Mouse (Mus musculus) kidney, embryonic 14.5 days (tissue): ENCODE data around the gene Mdfic. TPM values are rescaled to one million over a fixed set of nuclear protein-coding genes. Genes with fewer than 3 reads are reported as not detected.

ENCODE experiments used
- ATAC-seq: fragments of 200-750 bp; cut with Nextera tagmentation; 2 replicates; pipeline ENCODE4 v1.8.0; 2017; ENCODE audit warnings: moderate number of reproducible peaks, mild to moderate bottlenecking, moderate TSS enrichment, moderate library complexity; ENCODE audit not compliant: low FRiP score, low TSS enrichment
- H3K27ac ChIP-seq: fragments of 300-500 bp; sonication (generic); 2 replicates; pipeline ENCODE4 v1.5.1; 2014; ENCODE audit warnings: low read depth, mild to moderate bottlenecking, low read length, moderate library complexity, mixed read lengths
- H3K27me3 ChIP-seq: fragments of 300-500 bp; sonication (generic); 2 replicates; pipeline ENCODE4 v1.6.1; 2014; ENCODE audit warnings: mild to moderate bottlenecking, low read length; ENCODE audit not compliant: control insufficient read depth, insufficient read depth
- H3K36me3 ChIP-seq: fragments of 300-500 bp; sonication (generic); 2 replicates; pipeline ENCODE4 v1.6.1; 2014; ENCODE audit warnings: low read length, mixed read lengths; ENCODE audit not compliant: control insufficient read depth, insufficient read depth
- H3K4me1 ChIP-seq: fragments of 300-500 bp; sonication (generic); 2 replicates; pipeline ENCODE4 v1.6.1; 2014; ENCODE audit warnings: low read length, mixed read lengths; ENCODE audit not compliant: control insufficient read depth, insufficient read depth
- H3K4me2 ChIP-seq: fragments of 300-500 bp; sonication (generic); replicated peaks from 2 replicates; pipeline ENCODE4 v1.6.1; 2014; ENCODE audit warnings: low read depth, mild to moderate bottlenecking, low read length
- H3K4me3 ChIP-seq: fragments of 300-500 bp; sonication (generic); 2 replicates; pipeline ENCODE4 v1.5.1; 2014; ENCODE audit warnings: mild to moderate bottlenecking, low read length
- H3K9ac ChIP-seq: fragments of 300-500 bp; sonication (generic); 2 replicates; pipeline ENCODE4 v1.6.1; 2014; ENCODE audit warnings: low read depth, mild to moderate bottlenecking, low read length, moderate library complexity
- H3K9me3 ChIP-seq: fragments of 300-500 bp; sonication (generic); 2 replicates; pipeline ENCODE4 v1.6.1; 2016; ENCODE audit warnings: low read length; ENCODE audit not compliant: control insufficient read depth
- WGBS: fragments of 180-500 bp; shearing (Covaris S2); extraction: QIAGEN DNeasy Blood & Tissue Kit; methylation state at CpG from one replicate; pipeline ENCODE4 v1.1.7; 2014; 5-methylcytosine and 5-hydroxymethylcytosine counted together
- polyA plus RNA-seq: library from polyadenylated mRNA; unstranded; fragments of >200 nt; fragmentation: Nextera tagmentation; extraction: Ambion mirVana; gene quantifications from 2 replicates; pipeline ENCODE4 v1.2.1, GENCODE M21; 2014

Mdfic gene
- polyA plus RNA-seq, 1 experiment from 2014 or later = 7.2 TPM

DNA sequence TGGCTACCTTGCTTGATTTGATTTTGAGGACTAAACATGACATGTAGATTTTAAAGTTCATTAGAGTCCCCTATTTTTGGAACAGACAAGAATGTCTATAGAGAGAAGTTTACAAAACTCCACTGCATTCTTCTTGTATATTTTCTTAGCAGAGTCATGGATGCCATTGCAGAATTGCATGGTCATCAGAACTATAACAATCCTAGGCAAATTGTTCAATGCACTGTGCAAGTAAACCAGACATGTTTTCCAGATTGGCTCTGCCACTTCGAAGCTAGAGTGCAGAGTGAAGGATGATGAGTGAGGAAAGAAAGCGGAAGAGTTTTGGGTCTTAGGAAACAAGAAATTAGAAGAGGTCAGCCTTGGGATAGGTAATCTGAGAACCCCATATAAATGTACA lies 120.0 kb downstream of the Mdfic start:
- H3K36me3 ChIP-seq = no peaks in the 10 kb centered on the region
- no peak for ATAC-seq
- no peaks in the 10 kb centered on the region for H3K4me1 ChIP-seq
- no peaks in the 10 kb centered on the region for H3K27me3 ChIP-seq
- H3K9me3 ChIP-seq = no peaks in the 10 kb centered on the region
- H3K27ac ChIP-seq = no peak overlapping the region
- 87% methylated on average over 2 of the region's 2 CpGs for WGBS
- no peak overlapping the region for H3K4me3 ChIP-seq
- no peak overlapping the region for H3K9ac ChIP-seq
- H3K4me2 ChIP-seq = no peak overlapping the region

DNA sequence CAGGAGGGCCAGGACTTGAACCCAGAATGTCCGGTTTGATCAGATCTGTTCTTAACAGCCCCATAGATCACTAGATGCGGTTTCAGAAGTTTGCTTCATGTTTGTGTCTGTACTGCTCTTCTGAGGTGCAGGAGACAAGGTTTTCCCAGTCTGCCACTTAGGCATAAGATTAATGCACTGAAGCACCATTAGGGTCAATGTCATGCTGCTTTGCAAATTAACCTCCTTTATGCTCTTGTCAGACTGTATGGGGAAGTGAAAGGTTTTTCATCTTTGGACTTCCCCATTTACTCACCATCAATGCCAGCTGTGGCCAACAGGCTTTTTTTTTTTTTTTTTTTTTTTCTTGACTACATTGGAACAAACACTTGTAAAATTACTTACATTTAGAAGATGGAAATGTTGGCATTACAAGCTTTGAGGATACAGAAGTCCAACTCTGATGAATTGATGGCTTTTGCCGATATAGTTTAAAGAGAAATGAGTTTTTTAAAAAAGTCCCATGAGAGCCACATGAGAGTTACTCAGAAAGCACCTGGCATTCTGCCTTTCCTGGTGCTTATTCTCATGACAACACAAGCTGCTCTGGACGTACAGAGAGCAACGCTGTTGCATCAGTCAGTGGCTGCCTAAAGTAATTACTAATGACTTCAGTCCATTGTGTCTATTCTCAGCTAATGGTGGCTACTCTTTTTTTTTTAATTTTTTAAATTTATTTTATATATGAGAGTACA lies 121.2 kb downstream of the Mdfic start:
- H3K4me3 ChIP-seq = no peak overlapping the region
- H3K9ac ChIP-seq = no peak overlapping the region
- H3K27ac ChIP-seq = no peak overlapping the region
- no peak for ATAC-seq
- H3K36me3 ChIP-seq = no peaks in the 10 kb centered on the region
- no peaks in the 10 kb centered on the region for H3K27me3 ChIP-seq
- WGBS = 80% methylated on average over 5 of the region's 5 CpGs
- H3K9me3 ChIP-seq = no peaks in the 10 kb centered on the region
- H3K4me2 ChIP-seq = no peak overlapping the region
- H3K4me1 ChIP-seq = no peaks in the 10 kb centered on the region

- Histone ChIP-seq H3K27ac (no peak overlapping the region), H3K36me3 (no peaks in the 10 kb centered on the region), H3K9me3 (no peaks in the 10 kb centered on the region), H3K4me2 (no peak overlapping the region), H3K4me3 (no peak overlapping the region), H3K9ac (no peak overlapping the region), H3K27me3 (no peaks in the 10 kb centered on the region), H3K4me1 (no peaks in the 10 kb centered on the region)
- WGBS = 96% methylated on average over 3 of the region's 3 CpGs
- ATAC-seq = no peak
Measured at GRCm38 (mm10) chr6:15843295-15843694, 122.8 kb downstream of the Mdfic start.

DNA sequence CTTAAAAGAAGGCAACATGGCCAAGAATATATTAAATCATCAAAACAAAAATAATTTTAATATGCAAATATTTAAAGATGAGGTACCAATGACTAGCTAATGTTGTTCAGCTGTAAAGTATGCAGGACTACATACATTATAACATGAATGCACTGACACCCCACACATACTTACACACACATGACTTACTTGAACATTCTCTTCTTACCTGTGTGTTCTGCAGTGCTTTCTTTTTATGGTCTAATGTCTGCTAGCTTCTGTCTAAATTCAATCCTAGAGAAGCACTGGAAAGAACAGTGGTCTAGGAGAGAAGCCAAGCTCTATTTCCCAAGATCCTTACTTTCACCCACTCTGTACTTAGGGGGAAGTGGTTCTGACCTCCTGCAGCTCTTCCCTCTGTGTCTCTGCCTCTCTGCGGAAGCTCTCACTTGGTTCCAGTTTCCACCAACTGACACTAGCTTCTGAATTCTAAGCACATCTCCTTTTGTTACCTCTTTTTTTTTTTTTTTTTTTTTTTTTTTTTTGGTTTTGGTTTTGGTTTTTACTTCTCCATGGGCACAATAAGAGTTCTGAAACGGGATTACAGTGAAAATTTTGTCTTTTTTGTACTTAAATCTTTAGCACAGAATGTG lies 125.4 kb downstream of the Mdfic start:
- H3K27me3 ChIP-seq = no peaks in the 10 kb centered on the region
- H3K4me3 ChIP-seq = no peak overlapping the region
- no peaks in the 10 kb centered on the region for H3K36me3 ChIP-seq
- no peak for ATAC-seq
- H3K4me2 ChIP-seq = no peak overlapping the region
- no peak overlapping the region for H3K9ac ChIP-seq
- no peaks in the 10 kb centered on the region for H3K4me1 ChIP-seq
- H3K27ac ChIP-seq = no peak overlapping the region
- WGBS = 81% methylated on average over 2 of the region's 2 CpGs
- no peaks in the 10 kb centered on the region for H3K9me3 ChIP-seq
